Mouse (Mus musculus) ES-Bruce4 (cell line): ENCODE data around the gene Agr2.

Source experiments
- CTCF ChIP-seq: IDR thresholded peaks from one replicate; pipeline ENCODE4 v1.8.1; 2011; ENCODE audit warnings: low read depth, low read length
- EP300 ChIP-seq: IDR thresholded peaks from 2 replicates; pipeline ENCODE4 v1.6.1; 2011; ENCODE audit warnings: low read depth, low read length; ENCODE audit not compliant: insufficient read depth

DNA sequence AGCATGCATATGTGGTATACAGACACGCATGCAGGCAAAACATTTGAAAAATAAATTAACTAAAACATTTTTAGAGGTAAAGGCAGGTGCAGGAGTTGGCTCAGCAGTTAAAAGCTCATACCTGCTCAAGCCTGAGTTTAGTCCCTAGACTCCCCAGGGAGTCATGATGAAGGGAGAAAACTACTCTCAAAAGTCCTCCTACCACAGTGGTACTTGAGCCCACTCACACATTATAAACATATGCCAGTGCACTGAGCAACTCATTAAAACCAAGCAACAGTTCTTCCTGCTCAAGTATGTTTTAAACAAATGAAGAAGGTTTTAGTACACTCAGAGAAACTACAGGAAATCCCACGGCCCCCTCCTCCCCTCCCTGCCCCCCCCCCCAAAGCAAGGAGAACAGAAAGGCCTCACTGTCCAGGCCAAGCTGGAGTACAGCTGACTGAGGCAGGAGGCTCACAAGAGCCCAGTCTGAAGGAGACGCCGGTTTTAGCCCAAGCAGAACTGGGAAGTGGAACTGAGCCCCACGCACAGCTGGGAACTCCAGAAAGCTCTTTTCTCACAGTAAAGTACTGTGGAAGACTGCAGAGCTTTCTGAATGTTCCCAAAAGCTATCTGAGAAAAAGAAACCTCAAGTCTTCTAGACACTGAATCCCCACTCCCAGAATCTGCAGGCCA is 36.4 kb downstream of the Agr2 start:
- TF ChIP-seq CTCF = no peak
- no peak for TF ChIP-seq EP300
